Mouse (Mus musculus) G1E (cell line): ENCODE measurements around the gene Zfp882.

Source experiments
- CTCF ChIP-seq: IDR thresholded peaks from 2 replicates; pipeline ENCODE4 v1.5.1; 2012; ENCODE audit warnings: low read depth, low read length, inconsistent platforms, mixed read lengths
- GATA1 ChIP-seq: IDR thresholded peaks from 2 replicates; pipeline ENCODE4 v1.6.1; 2012; ENCODE audit warnings: borderline replicate concordance, low read length, inconsistent platforms, mixed read lengths

- TF ChIP-seq CTCF (no peak), GATA1 (no peak)
These were observed 52.1 kb downstream of the Zfp882 start for GRCm38 (mm10) chr8:71960483-71960882.
